Mouse (Mus musculus): ENCODE results near the gene Psma5. TPM values are rescaled to one million over a fixed set of nuclear protein-coding genes. Genes with fewer than 3 reads are reported as not detected.
A peak's percentile ranks its signal among the peaks of the same experiment; 100 is the strongest.
"Not testable (repeated sequence)": the region's sequence is repeated elsewhere in the genome, so short reads cannot be mapped to it uniquely, and the experiment has no call there.

The Psma5 gene
- total RNA-seq (2021), result 10 to 100 TPM; 55.0 to 59.5 TPM
- long read RNA-seq, experiment 1, transcript Psma5-201 (9 exons, 1,239 nt), result major isoform, 88 of 99 reads
- long read RNA-seq, experiment 1, partial matches to known transcripts, result 7 of 99 reads
- long read RNA-seq, experiment 1, other reads (novel, unspliced or antisense), result 4 of 99 reads
- long read RNA-seq, experiment 2, transcript Psma5-201 (9 exons, 1,239 nt), result major isoform, 47 of 54 reads
- long read RNA-seq, experiment 2, partial matches to known transcripts, result 5 of 54 reads
- long read RNA-seq, experiment 2, other reads (novel, unspliced or antisense), result 2 of 54 reads

- peak; percentile 97 for DNase-seq
These were observed at the start of gene Psma5 for GRCm38 (mm10) chr3:108256719-108257637. Psma5 (plus strand) TSS chr3:108256926.

DNA sequence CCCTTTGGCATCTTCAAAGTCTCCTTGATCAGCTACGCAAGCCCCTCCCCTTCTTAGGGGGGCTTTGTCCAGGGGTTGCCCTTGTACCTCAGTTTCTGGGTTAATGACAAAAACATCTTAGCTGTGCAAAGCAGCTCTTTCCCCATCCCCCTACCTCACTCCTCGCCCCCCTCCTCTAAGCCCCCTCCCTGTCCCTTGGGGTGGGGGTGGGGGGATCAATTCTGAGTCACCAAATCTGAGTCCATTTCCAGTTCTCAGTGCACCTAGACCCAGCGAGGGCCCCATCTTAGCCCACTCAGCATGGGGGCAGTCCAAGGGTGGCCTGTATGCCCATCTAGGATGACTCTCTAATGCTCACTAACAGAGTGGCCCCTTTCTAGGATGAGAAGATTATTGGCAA is 47.7 kb upstream of the Psma5 start:
- no peak for DNase-seq

DNA sequence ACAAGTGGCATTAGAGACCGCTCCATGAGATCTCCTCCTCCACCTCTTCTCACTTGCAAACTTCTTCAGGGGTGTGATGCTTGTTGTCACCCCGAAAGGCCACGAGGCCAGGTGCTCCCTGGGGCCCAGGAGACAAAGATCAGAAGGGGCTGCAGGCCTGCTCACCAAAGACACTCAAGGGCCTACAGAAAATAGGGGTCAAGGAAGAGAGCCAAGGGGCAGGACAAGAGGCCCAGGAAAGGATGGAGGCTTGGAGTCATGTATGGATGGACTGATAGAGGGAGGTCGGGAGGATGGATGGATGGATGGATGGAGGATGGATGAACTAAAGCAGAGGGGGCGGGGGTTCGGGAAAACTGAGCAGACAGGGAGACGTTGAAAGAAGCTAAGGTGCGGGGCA is 47.2 kb upstream of the Psma5 start:
- peak in 1 of 2 experiments; percentile 8 for DNase-seq

DNA sequence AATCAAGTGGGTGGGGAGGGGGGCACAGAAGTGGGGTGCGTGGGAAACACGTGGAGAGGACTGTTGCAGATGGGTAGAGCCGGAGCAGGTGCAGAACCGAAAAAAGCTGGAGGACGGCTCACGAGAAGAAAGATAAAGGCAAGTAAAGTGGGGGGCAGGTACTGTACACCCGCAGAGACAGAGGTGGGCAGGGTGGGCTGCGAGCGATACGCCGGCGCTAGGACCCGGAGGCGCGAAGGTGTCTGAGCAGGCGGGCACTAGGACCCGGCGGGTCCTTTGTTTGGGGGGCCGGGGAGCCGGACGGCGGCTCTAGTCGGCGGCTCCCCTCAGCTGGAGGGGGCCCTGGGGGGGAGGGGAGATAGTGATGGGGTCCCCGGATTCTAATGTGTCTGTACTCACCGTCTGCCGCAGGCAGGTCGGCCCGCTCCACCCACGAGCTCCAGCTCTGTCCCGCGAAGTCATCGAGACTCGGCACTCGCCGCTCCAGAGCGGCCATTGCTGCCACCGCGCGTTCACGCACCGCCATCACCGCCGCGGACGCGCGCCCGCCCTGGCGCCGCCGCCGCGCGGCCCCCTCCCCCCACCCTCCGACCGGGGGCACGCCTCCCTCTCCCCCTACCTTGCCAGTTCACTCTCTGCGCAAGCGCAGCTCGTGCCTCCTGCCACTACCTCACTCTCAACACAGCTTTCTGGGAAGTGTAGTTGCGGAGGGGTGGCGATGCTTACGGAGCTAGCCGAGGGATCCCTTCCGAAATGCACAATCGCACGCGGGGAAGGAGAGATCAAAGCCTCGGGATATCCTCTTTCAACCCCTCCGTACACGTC is 46.6 kb upstream of the Psma5 start:
- peak; percentile 95 to 97 for DNase-seq

DNA sequence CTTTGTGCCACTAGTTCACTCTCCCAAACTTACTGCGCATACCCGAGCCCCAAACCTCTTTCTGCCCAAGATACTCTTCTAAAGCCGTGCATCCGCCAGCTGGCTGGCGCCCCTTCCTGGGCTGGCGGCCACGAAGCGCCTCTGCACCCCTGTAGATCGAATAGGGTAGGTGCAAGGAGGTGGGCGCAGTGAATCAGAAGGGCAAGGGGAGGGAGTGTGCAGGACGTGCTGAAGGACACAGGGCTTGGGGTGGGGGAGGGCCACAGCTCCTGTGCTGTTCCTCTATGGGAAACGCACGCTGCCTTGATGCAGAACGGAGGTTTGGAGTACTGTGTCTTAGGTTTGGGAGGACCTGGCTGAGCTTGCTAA is 46.0 kb upstream of the Psma5 start, which contains the start of gene Atxn7l2:
Atxn7l2 (minus strand) TSS at position 164 of the 369 bp plus-strand sequence.
- DNase-seq, result no peak

DNA sequence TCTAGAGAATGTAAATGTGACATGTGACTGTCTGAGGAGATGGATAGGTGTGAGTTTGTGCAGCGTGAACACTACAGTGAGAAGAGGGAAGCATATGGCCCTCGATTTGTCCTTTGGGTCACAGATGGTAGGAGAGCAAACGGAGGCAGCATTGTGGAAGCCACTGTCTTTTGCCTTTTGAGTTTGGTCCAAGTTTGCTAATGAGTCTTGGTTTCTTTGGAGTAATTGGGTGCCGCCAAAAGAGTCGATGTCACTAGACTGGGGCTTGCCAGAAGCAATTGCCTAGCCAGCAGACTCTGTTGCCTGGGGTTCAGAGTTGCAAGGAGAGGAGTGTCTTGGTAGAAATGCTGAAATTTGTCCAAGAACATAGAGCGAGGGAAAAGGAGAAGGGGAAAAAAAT is 44.9 kb upstream of the Psma5 start:
- no peak for DNase-seq

DNA sequence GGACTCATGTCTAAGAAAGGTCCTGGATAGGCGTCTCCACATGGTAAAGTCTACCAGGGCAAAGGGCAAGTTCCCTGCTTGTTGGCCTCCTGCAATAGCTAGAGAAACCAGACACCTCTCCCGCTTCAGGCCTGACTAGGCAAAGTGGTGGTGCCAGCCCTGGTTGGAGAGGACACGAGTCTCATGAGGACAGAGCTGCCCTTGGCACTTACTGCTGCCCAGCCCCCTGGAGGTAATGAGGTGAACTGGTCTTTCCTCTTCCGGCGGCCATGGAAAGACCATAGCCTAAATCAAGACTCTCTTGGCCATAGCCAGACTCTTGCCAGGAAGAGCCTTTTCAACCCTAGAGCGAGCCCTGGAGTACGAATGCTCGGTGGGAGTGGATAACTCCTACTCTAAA is 44.3 kb upstream of the Psma5 start:
- no peak for DNase-seq

- DNase-seq, result peak in 1 of 2 experiments; percentile 26
These were observed 42.0 kb upstream of the Psma5 start for GRCm38 (mm10) chr3:108214734-108215133.

DNA sequence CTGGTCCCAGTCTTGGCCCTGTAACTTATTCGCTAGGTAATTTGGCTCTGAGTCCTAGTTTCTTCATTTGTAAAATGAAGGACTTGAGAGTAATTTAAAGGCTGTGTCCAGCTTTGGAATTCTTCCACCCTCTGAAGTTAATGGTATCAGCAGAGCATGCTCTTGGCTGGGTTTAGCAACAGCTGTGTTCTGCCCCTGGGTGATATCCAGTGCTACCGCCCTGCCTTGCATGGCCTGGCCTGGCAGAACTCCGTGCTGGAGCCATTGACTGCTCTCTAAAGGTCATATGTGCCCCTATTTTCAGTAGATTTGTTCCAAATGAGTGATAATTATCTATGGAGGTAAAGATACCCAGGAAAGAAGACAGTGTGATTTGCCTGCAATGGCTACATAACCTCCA is 36.1 kb upstream of the Psma5 start:
- peak; percentile 32 to 47 for DNase-seq

- DNase-seq, result peak in 1 of 2 experiments; percentile 22
These were observed 30.8 kb upstream of the Psma5 start for GRCm38 (mm10) chr3:108225711-108226557.

GRCm38 (mm10) chr3:108226558-108227350 is 30.0 kb upstream of the Psma5 start, which contains the start of gene Sypl2:
Sypl2 (minus strand) TSS chr3:108226648.
- DNase-seq, result peak; percentile 46 to 53

GRCm38 (mm10) chr3:108227521-108227920 is 29.2 kb upstream of the Psma5 start:
- no peak for DNase-seq

GRCm38 (mm10) chr3:108231646-108232045 is 25.1 kb upstream of the Psma5 start:
- DNase-seq, result no peak

GRCm38 (mm10) chr3:108237474-108238102 is 19.1 kb upstream of the Psma5 start:
- not testable (repeated sequence) for DNase-seq

DNA sequence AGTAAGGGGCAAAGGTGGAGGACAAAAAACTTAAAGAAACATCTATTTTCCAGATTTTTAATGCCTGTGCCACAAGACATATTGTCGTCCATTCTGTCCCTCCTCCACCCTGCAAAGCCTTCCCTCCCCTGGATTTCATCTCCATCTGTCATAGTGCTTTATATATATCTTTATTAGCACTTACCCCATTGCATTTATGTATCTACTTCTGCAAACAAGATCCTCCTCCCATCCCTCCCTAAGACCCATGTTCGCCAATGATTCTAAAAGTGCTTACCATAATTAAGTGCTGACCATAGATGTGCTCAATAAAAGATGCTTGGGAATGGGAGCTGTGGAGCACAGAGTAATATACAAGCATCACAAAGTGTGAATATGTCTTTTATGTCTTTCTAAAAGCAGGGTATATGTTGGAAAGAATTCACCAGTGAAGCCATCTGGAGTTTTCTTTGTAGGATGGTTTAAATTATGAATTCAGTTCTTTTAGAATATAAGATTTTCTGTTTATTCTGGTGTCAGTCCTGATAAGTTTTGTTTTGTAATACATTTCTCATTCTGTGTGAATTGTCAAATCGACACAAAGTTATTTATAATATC is 15.4 kb upstream of the Psma5 start:
- DNase-seq, result no peak

DNA sequence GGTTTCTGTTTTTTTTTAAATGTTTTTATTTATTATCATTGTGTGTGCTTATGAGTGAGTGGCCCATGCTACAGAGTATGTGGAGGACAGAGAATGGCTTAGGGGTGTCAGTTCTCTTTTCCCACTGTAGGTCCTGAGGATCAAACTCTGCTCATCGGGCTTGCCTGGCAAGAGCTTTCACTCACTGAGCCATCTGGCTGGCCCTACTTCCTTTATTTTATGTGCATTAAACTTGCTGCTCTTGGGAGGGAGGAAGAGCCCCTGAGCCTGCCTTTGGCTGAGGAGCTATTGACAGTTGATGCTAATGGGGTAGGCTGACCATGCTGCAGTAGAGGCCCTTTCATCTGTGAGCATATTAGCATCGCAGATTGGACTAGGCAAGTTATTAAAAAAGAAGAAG is 9.9 kb upstream of the Psma5 start:
- no peak for DNase-seq

DNA sequence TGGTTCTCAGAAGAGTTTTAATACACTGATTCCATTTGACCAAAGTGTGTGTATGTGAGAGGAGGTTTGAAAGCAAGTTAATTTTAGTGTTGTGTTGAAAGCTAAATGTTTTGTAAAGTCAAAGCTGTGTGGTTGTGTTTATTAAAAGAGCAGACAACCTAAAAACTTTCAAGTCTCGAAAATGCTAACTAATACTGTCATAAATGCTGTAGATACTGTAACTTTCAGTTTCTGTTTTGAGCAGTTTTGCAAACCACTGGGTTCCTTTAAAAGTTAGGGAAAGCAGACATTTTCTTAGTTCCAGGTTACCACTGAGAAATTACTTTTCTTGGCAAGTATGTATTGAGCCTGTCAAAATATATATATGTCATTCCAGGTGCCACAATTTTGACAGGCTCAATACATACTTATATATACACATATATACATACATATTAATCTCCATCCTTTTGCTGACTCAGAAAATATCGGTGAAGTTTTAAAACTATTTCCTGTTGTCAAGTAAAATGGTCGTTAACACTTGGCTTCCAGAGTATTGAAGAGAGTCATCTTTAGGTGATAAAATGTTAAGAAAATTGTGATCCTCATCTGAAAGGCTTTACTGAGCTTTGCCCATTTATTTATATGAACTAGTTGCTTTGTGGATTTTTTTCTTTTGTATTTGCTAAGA is 1.2 kb downstream of the Psma5 start:
- no peak for DNase-seq

- DNase-seq, result no peak
These were observed 2.6 kb downstream of the Psma5 start for GRCm38 (mm10) chr3:108259319-108259718.

DNA sequence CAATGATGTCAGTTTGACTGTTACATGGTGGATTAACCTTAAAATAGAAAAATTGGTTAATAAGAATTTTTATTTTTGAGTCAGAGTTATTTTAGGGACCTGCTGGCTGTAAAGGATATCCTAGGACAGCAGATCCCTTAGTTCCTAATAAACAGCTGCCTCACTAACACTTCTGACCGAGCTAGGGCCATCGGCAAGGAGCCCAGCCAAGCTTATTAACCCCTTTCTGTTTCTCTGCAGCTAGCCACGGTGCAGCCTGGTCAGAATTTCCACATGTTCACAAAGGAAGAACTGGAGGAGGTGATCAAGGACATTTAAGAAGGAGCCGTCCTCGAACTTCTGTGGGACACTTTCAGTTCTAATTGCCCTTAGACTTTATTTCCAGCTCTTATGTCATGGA is 22.8 kb downstream of the Psma5 start:
- not testable (repeated sequence) for DNase-seq

Measured in heart, adult 18-20 months (tissue).